Mouse (Mus musculus) liver, embryonic 11.5 days (tissue): ENCODE measurements around the gene Tcp11l1. TPM values are rescaled to one million over a fixed set of nuclear protein-coding genes. Genes with fewer than 3 reads are reported as not detected.

Experiments
- ATAC-seq: fragments of 200-750 bp; cut with Nextera tagmentation; replicated peaks from 2 replicates; pipeline ENCODE4 v1.8.0; 2017; ENCODE audit warnings: moderate number of reproducible peaks, mild to moderate bottlenecking, moderate TSS enrichment, moderate library complexity; ENCODE audit not compliant: low FRiP score
- DNase-seq: peaks from one replicate; pipeline ENCODE4 v3.0.0-alpha.2; 2017; ENCODE audit warnings: low spot score
- H3K27ac ChIP-seq: fragments of 300-500 bp; sonication (generic); 2 replicates; pipeline ENCODE4 v1.5.1; 2014; ENCODE audit warnings: mild to moderate bottlenecking, low read depth, low read length, control low read depth
- H3K27me3 ChIP-seq: fragments of 300-500 bp; sonication (generic); replicated peaks from 2 replicates; pipeline ENCODE4 v1.6.1; 2014; ENCODE audit warnings: low read length, mixed read lengths; ENCODE audit not compliant: control insufficient read depth, insufficient read depth
- H3K36me3 ChIP-seq: fragments of 300-500 bp; sonication (generic); 2 replicates; pipeline ENCODE4 v1.6.1; 2014; ENCODE audit warnings: mild to moderate bottlenecking, low read length, moderate library complexity, mixed read lengths; ENCODE audit not compliant: control insufficient read depth, insufficient read depth
- H3K4me1 ChIP-seq: fragments of 300-500 bp; sonication (generic); replicated peaks from 2 replicates; pipeline ENCODE4 v1.6.1; 2014; ENCODE audit warnings: low read length, mixed read lengths; ENCODE audit not compliant: control insufficient read depth, insufficient read depth
- H3K4me2 ChIP-seq: fragments of 300-500 bp; sonication (generic); 2 replicates; pipeline ENCODE4 v1.6.1; 2014; ENCODE audit warnings: mild to moderate bottlenecking, control low read depth, moderate library complexity
- H3K4me3 ChIP-seq: fragments of 300-500 bp; sonication (generic); 2 replicates; pipeline ENCODE4 v1.5.1; 2014; ENCODE audit warnings: low read depth, low read length, control low read depth
- H3K9ac ChIP-seq: fragments of 300-500 bp; sonication (generic); 2 replicates; pipeline ENCODE4 v1.6.1; 2014; ENCODE audit warnings: low read depth, low read length, control low read depth
- H3K9me3 ChIP-seq: fragments of 300-500 bp; sonication (generic); 2 replicates; pipeline ENCODE4 v1.6.1; 2016; ENCODE audit warnings: low read length, inconsistent platforms, mixed read lengths; ENCODE audit not compliant: control insufficient read depth
- WGBS: fragments of 180-500 bp; shearing (Covaris S2); extraction: QIAGEN DNeasy Blood & Tissue Kit; methylation state at CpG from one replicate; pipeline ENCODE4 v1.1.7; 2014; 5-methylcytosine and 5-hydroxymethylcytosine counted together
- polyA plus RNA-seq: library from polyadenylated mRNA; unstranded; fragments of >200 nt; fragmentation: Nextera tagmentation; extraction: Ambion mirVana; gene quantifications from 2 replicates; pipeline ENCODE4 v1.2.1, GENCODE M21; 2014

Gene Tcp11l1
- polyA plus RNA-seq, 1 experiment from 2014 or later: 22.9 TPM

DNA sequence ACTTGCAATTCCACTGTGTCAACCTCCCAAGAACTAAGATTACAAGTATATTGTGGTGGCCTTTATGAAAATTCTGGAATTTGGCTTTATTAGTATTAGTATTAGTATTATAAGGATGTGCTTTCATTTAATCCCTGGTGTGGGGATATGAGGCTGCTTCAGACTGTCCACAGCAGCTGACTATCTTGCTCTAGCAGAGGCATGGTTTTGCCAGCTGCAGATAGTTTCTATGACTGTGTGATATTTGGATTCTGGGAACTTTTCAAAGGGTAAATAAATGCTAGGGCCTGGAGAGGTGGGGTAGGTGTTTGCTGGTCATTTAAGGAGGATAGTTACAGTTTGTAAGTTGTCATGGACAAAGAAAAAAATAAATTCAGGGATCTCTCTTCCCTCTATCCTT, 40.2 kb downstream of the Tcp11l1 start:
- Histone ChIP-seq H3K36me3 (no peaks in the 10 kb centered on the region), H3K4me1 (no peaks in the 10 kb centered on the region), H3K27me3 (no peaks in the 10 kb centered on the region), H3K4me2 (no peak overlapping the region), H3K9me3 (no peaks in the 10 kb centered on the region), H3K27ac (no peak overlapping the region), H3K9ac (no peak overlapping the region), H3K4me3 (no peak overlapping the region)
- DNase-seq (no peak), ATAC-seq (no peak)

DNA sequence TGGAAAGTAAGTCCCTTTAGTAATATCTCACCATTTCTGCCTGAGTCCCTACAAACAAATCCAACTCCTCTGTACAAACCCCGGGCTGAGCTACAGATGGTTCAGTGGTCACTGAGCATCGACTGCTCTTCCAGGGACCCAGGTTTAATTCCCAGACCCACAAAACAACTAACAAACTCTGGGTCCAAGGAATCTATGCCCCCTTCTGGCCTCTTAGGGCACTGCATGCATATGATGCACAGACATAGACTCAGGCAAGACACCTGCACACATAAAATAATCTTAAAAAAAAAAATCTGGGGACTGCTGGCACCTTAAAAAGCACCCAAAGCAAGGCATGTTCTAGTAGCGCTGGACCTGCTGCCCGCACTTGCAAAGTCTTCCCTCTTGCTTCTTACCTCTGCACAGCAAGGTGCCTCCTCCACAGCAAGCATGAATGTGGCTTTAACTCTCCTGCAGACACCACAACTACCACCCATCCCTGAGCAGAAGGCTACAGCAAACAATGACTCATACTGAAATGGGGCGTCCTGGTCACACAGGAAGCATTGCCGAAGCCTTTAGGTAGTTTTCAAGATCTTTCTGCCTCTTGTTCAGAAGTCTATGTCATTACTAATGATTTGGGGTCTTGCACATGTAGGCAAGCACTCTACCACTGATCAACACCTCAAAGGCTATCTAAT, 42.7 kb downstream of the Tcp11l1 start:
- DNase-seq: no peak

DNA sequence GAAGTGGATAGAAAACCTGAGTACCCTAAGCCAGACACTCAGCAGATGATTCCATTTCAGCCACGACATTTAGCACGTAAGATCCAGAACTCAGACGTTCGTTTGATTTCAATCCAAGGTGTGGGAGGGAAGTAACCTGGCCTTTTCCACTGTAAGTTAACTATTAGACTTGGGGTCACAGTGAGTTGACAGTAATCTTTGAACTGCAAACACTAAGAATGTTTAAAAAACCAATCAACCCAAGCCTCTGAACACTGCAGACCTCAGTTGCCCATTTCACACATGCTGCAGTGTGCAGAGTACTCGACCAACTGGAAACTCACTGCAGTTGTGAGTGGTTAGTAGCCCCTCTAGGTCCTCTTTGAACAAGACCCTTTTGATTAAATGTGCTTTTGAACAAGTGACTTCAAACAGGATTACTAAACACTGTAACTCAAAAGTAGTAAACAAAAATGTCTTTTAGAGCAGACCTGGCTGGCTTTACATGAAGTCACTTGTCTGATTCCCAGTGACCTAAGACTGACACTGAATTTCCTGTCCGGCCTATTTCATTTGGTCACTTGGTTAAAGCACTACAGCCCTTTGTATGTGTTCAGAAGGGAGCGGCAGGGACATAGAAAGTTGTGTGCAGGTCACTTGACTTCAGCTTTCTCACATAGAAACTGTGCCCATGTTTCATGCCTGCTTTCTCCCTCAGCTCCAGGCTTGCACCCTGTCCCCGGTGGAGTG, 48.4 kb downstream of the Tcp11l1 start:
- Histone ChIP-seq H3K36me3 (peaks cover 17% of the 10 kb centered on the region), H3K9ac (no peak overlapping the region)
- ATAC-seq: peak; percentile 51; the same call in 1 of the 2 replicates

More for the DNA sequence above, 42.7 kb downstream of the Tcp11l1 start:
- no peak overlapping the region for H3K4me3 ChIP-seq
- H3K9me3 ChIP-seq: no peaks in the 10 kb centered on the region
- no peak overlapping the region for H3K4me2 ChIP-seq
- no peaks in the 10 kb centered on the region for H3K27me3 ChIP-seq
- WGBS: 75% methylated on average over 6 of the region's 6 CpGs
- H3K9ac ChIP-seq: no peak overlapping the region
- no peaks in the 10 kb centered on the region for H3K4me1 ChIP-seq
- H3K36me3 ChIP-seq: peaks cover 9% of the 10 kb centered on the region
- no peak overlapping the region for H3K27ac ChIP-seq
- no peak for ATAC-seq

DNA sequence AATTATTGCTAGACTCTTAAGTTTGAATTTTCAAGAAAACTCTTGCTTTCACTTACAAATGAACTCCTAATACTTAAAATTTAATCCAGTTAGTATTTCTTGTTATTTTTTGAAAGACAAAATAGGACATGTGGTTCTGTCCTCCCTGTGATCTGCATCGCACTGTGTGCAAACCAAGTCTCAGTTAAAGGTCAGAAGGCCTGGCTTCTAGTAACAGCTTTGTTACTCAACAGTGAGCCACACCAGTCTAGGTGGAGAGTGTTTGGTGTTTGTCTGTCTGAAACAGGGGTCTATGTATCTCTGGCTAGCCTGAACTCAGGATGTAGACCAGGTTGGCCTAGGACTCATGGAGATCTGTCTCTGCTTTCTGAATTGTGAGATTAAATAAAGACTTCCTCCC, 53.3 kb downstream of the Tcp11l1 start:
- 93% methylated on average over 1 of the region's 1 CpGs for WGBS
- no peak for ATAC-seq
- H3K36me3 ChIP-seq: peaks cover 19% of the 10 kb centered on the region

More for the DNA sequence above, 48.4 kb downstream of the Tcp11l1 start:
- Histone ChIP-seq H3K4me2 (no peak overlapping the region), H3K4me3 (no peak overlapping the region), H3K4me1 (no peaks in the 10 kb centered on the region), H3K9me3 (no peaks in the 10 kb centered on the region), H3K27me3 (no peaks in the 10 kb centered on the region), H3K27ac (0 out of 2 replicates have a peak overlapping the region, but pooled peaks have one; percentile 9)
- 79% methylated on average over 8 of the region's 8 CpGs for WGBS
- no peak for DNase-seq

DNA sequence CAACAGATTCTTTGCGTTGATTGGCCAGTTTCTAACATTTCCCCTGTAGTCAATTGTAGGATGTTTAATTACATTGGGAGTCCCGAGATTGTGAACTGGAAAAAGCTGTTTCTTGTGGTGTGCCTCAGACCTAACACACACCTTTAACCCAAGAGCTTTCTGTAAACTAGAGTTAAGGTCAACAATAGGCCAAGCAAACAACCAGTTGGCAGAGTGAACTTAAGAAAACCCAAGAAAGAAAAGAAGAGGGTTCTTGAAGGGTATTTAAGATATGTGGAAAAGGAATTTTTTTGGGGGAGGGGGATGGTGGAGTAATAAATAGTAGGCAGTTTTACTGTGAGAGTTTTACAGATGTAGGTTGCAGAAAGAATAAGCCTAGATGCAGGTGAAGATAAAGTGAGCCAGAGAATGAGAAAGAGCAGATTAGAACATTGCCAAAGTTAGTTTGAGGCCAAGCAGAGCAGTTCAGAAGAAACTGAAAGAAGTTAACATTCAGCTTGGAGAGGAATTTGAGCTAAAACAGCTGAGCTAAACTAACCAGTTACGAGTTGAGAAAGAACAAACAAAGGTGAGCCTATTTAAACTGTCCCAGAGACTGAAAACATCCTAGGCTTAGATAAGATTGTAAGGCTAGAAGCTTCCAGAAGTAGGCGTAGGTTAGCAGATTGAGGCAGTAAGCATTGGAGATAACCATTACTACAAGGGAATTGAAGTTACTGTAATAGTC, 95.8 kb downstream of the Tcp11l1 start:
- H3K9me3 ChIP-seq: no peaks in the 10 kb centered on the region
- no peaks in the 10 kb centered on the region for H3K27me3 ChIP-seq
- whole genome bisulfite sequencing: 82% methylated on average over 4 of the region's 4 CpGs
- ATAC-seq (no peak), DNase-seq (no peak)
- no peaks in the 10 kb centered on the region; the same call in 1 of the 2 replicates for H3K36me3 ChIP-seq
- H3K9ac ChIP-seq: no peak overlapping the region
- no peaks in the 10 kb centered on the region for H3K4me1 ChIP-seq
- no peak overlapping the region for H3K4me3 ChIP-seq
- no peak overlapping the region for H3K4me2 ChIP-seq
- no peak overlapping the region for H3K27ac ChIP-seq

More for the DNA sequence above, 53.3 kb downstream of the Tcp11l1 start:
- Histone ChIP-seq H3K27me3 (no peaks in the 10 kb centered on the region), H3K9me3 (no peaks in the 10 kb centered on the region), H3K4me3 (no peak overlapping the region), H3K9ac (no peak overlapping the region), H3K4me1 (no peaks in the 10 kb centered on the region), H3K27ac (no peak overlapping the region), H3K4me2 (no peak overlapping the region)
- no peak for DNase-seq

DNA sequence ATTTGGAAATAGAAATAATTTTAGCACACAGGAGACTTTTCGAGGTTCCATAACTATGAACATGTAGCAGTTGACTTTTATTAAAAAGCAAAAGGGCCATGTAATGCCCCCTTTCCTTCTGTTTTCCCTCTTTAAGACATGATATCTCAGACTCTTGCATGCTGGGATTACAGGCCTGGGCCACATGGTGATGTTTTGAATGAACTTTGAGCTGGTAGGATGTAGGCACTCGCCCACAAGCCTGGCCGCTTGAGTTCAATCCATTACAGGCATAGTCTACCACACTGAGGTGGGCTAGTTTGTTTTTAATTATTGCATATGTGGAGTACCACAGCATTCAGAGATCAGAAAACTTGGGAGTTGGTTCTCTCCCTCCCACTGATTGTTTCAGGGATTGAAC, 97.2 kb downstream of the Tcp11l1 start:
- H3K4me1 ChIP-seq: no peaks in the 10 kb centered on the region
- no peak overlapping the region for H3K4me3 ChIP-seq
- H3K9ac ChIP-seq: no peak overlapping the region
- WGBS: 92% methylated on average over 3 of the region's 3 CpGs
- no peak overlapping the region for H3K27ac ChIP-seq
- no peak overlapping the region for H3K4me2 ChIP-seq
- no peaks in the 10 kb centered on the region; the same call in 1 of the 2 replicates for H3K36me3 ChIP-seq
- no peaks in the 10 kb centered on the region for H3K27me3 ChIP-seq
- no peaks in the 10 kb centered on the region for H3K9me3 ChIP-seq
- no peak for ATAC-seq
- no peak for DNase-seq

Other genes starting within 250 kb of the Tcp11l1 start
- gene Hipk3, start 217.7 kb downstream of the Tcp11l1 start, polyA plus RNA-seq: 17.4 and 18.3 TPM in 2 replicates
- 57.7 and 65.1 TPM in 2 replicates for gene Cstf3, start 121.6 kb downstream of the Tcp11l1 start, polyA plus RNA-seq
- not detected in 2 replicates for gene Pin1rt1, start 4.2 kb upstream of the Tcp11l1 start, polyA plus RNA-seq
- gene Depdc7, start 30.7 kb upstream of the Tcp11l1 start, polyA plus RNA-seq: 10.3 and 12.3 TPM in 2 replicates
- 8.8 and 9.0 TPM in 2 replicates for gene Qser1, start 104.6 kb upstream of the Tcp11l1 start, polyA plus RNA-seq
- gene Prrg4, start 137.7 kb upstream of the Tcp11l1 start, polyA plus RNA-seq: 0.33 and 0.52 TPM in 2 replicates
- gene Ccdc73, start 155.6 kb upstream of the Tcp11l1 start, polyA plus RNA-seq: 4.3 and 6.3 TPM in 2 replicates